Mouse (Mus musculus) left cerebral cortex, postnatal 36 days (tissue): Measurements from ENCODE around the gene Lalba. TPM values are rescaled to one million over a fixed set of nuclear protein-coding genes. Genes with fewer than 3 reads are reported as not detected.

ENCODE experiments used
- microRNA-seq: library from miRNA; unstranded; fragments of <30 nt; microRNA quantifications from one replicate; pipeline ENCODE4 v1.2.0, GENCODE M21; 2022
- total RNA-seq, 2 experiments: library from RNA; stranded (reverse); gene quantifications; 2 replicates each; pipeline ENCODE4 v1.2.3; 2021

Gene Lalba
- total RNA-seq, 2 experiments from 2014 or later, result not detected

Small RNA genes lying within 50 kb of the gene (microRNA-seq; reads per million reads assigned to microRNA genes)
- gene Mir1291, result 5.3 reads per million, percentile 18 among the genes with 10 or more reads in this experiment

Other genes starting within 250 kb of the Lalba start
- not detected for gene Olfr286, start 248.3 kb downstream of the Lalba start, total RNA-seq
- gene H1fnt, start 225.4 kb downstream of the Lalba start, total RNA-seq, result not detected
- gene Zfp641, start 186.6 kb downstream of the Lalba start, total RNA-seq, result 1 to 10 TPM; 6.7 to 7.5 TPM
- not detected for gene Olfr285, start 165.4 kb downstream of the Lalba start, total RNA-seq
- gene Olfr284, start 141.7 kb downstream of the Lalba start, total RNA-seq, result not detected
- gene Olfr283, start 101.8 kb downstream of the Lalba start, total RNA-seq, result not detected
- not detected for gene Olfr282, start 51.5 kb downstream of the Lalba start, total RNA-seq
- not detected for gene Olfr281, start 30.1 kb downstream of the Lalba start, total RNA-seq
- gene OR5BS1P, start 12.8 kb downstream of the Lalba start, total RNA-seq, result not detected
- gene Olfr279, start 9.7 kb upstream of the Lalba start, total RNA-seq, result not detected
- 10 to 100 TPM; 58.9 to 60.9 TPM for gene Kansl2, start 51.5 kb upstream of the Lalba start, total RNA-seq
- gene Ccnt1, start 88.2 kb upstream of the Lalba start, total RNA-seq, result 10 to 100 TPM; 37.0 to 45.6 TPM
- gene 4930415O20Rik, start 88.3 kb upstream of the Lalba start, total RNA-seq, result not detected
- gene Adcy6, start 127.4 kb upstream of the Lalba start, total RNA-seq, result 10 to 100 TPM; 41.5 to 58.4 TPM
- 100 to 1,000 TPM; 273 to 276 TPM for gene Cacnb3, start 148.1 kb upstream of the Lalba start, total RNA-seq
- 10 to 100 TPM; 80.2 to 82.7 TPM for gene Ddx23, start 180.2 kb upstream of the Lalba start, total RNA-seq
- gene Rnd1, start 194.7 kb upstream of the Lalba start, total RNA-seq, result 10 to 100 TPM; 29.4 to 32.6 TPM
- 10 to 100 TPM; 12.5 to 14.4 TPM for gene Ccdc65, start 225.5 kb upstream of the Lalba start, total RNA-seq
- gene Fkbp11, start 245.5 kb upstream of the Lalba start, total RNA-seq, result 1 to 10 TPM; 1.5 to 2.1 TPM